Mouse (Mus musculus) heart, embryonic 15.5 days (tissue): ENCODE data around the gene Pdcd2l. TPM values are rescaled to one million over a fixed set of nuclear protein-coding genes. Genes with fewer than 3 reads are reported as not detected.
"Not testable (repeated sequence)": the region's sequence is repeated elsewhere in the genome, so short reads cannot be mapped to it uniquely, and the experiment has no call there.

Source experiments
- ATAC-seq: fragments of 200-750 bp; cut with Nextera tagmentation; replicated peaks from 2 replicates; pipeline ENCODE4 v1.8.0; 2017; ENCODE audit warnings: low read depth, moderate TSS enrichment; ENCODE audit not compliant: insufficient number of reproducible peaks, insufficient read depth, low FRiP score
- H3K27ac ChIP-seq: fragments of 300-500 bp; sonication (generic); 2 replicates; pipeline ENCODE4 v1.5.1; 2015; ENCODE audit warnings: mild to moderate bottlenecking, inconsistent platforms
- H3K27me3 ChIP-seq: fragments of 300-500 bp; sonication (generic); 2 replicates; pipeline ENCODE4 v1.6.1; 2015; ENCODE audit warnings: inconsistent platforms
- H3K36me3 ChIP-seq: fragments of 300-500 bp; sonication (generic); 2 replicates; pipeline ENCODE4 v1.6.1; 2015; ENCODE audit warnings: mild to moderate bottlenecking, inconsistent platforms
- H3K4me1 ChIP-seq: fragments of 300-500 bp; sonication (generic); replicated peaks from 2 replicates; pipeline ENCODE4 v1.6.1; 2015; ENCODE audit warnings: inconsistent platforms
- H3K4me2 ChIP-seq: fragments of 300-500 bp; sonication (generic); 2 replicates; pipeline ENCODE4 v1.6.1; 2015; ENCODE audit warnings: inconsistent platforms, mild to moderate bottlenecking, moderate library complexity
- H3K4me3 ChIP-seq: fragments of 300-500 bp; sonication (generic); 2 replicates; pipeline ENCODE4 v1.5.1; 2015; ENCODE audit warnings: mild to moderate bottlenecking, inconsistent platforms
- H3K9ac ChIP-seq: fragments of 300-500 bp; sonication (generic); 2 replicates; pipeline ENCODE4 v1.6.1; 2015; ENCODE audit warnings: mild to moderate bottlenecking, inconsistent platforms
- H3K9me3 ChIP-seq: fragments of 300-500 bp; sonication (generic); replicated peaks from 2 replicates; pipeline ENCODE4 v1.6.1; 2016; ENCODE audit warnings: inconsistent platforms
- WGBS: fragments of 180-500 bp; shearing (Covaris S2); methylation state at CpG from one replicate; pipeline ENCODE4 v1.1.7; 2015; ENCODE audit warnings: mixed read lengths; 5-methylcytosine and 5-hydroxymethylcytosine counted together
- polyA plus RNA-seq: library from polyadenylated mRNA; unstranded; fragments of >200 nt; fragmentation: Nextera tagmentation; extraction: Ambion mirVana; gene quantifications from 2 replicates; pipeline ENCODE4 v1.2.1, GENCODE M21; 2015

Gene Pdcd2l
- polyA plus RNA-seq, 1 experiment from 2014 or later, result 46.9 TPM

- no peak for ATAC-seq
- Histone ChIP-seq H3K4me3 (no peak overlapping the region), H3K27me3 (no peaks in the 10 kb centered on the region), H3K4me1 (no peaks in the 10 kb centered on the region), H3K27ac (no peak overlapping the region), H3K9ac (no peak overlapping the region), H3K4me2 (no peak overlapping the region), H3K36me3 (peaks cover 99% of the 10 kb centered on the region), H3K9me3 (no peaks in the 10 kb centered on the region)
- 91% methylated on average over 6 of the region's 6 CpGs for WGBS
Observed at GRCm38 (mm10) chr7:34206331-34206730, 9.9 kb upstream of the Pdcd2l start.

GRCm38 (mm10) chr7:34202147-34202546, 5.7 kb upstream of the Pdcd2l start:
- not testable (repeated sequence) for ATAC-seq, H3K4me2 ChIP-seq, H3K9ac ChIP-seq, H3K27me3 ChIP-seq, H3K4me3 ChIP-seq, H3K4me1 ChIP-seq, H3K27ac ChIP-seq, H3K9me3 ChIP-seq
- H3K36me3 ChIP-seq, result peaks cover 69% of the 10 kb centered on the region
- WGBS, result 91% methylated on average over 10 of the region's 10 CpGs

- peaks cover 56% of the 10 kb centered on the region for H3K36me3 ChIP-seq
Observed at GRCm38 (mm10) chr7:34200829-34201228, 4.4 kb upstream of the Pdcd2l start.

GRCm38 (mm10) chr7:34198346-34198745, 1.9 kb upstream of the Pdcd2l start:
- no peak for ATAC-seq
- Histone ChIP-seq H3K27ac (no peak overlapping the region), H3K4me2 (no peak overlapping the region), H3K36me3 (peaks cover 31% of the 10 kb centered on the region), H3K9ac (no peak overlapping the region), H3K4me3 (no peak overlapping the region), H3K9me3 (no peaks in the 10 kb centered on the region), H3K4me1 (peaks cover 6% of the 10 kb centered on the region), H3K27me3 (no peaks in the 10 kb centered on the region)
- 52% methylated on average over 3 of the region's 3 CpGs for WGBS

More at GRCm38 (mm10) chr7:34200829-34201228, 4.4 kb upstream of the Pdcd2l start:
- H3K9me3 ChIP-seq, result no peaks in the 10 kb centered on the region
- H3K27me3 ChIP-seq, result no peaks in the 10 kb centered on the region
- H3K27ac ChIP-seq, result no peak overlapping the region
- ATAC-seq, result no peak
- H3K9ac ChIP-seq, result no peak overlapping the region
- H3K4me3 ChIP-seq, result no peak overlapping the region
- no peak overlapping the region for H3K4me2 ChIP-seq
- 94% methylated on average over 2 of the region's 2 CpGs for WGBS
- H3K4me1 ChIP-seq, result peaks cover under 1% of the 10 kb centered on the region

GRCm38 (mm10) chr7:34195632-34196031, 829 bp downstream of the Pdcd2l start:
- no peaks in the 10 kb centered on the region for H3K27me3 ChIP-seq
- H3K4me1 ChIP-seq, result peaks cover 6% of the 10 kb centered on the region
- WGBS, result 51% methylated on average over 3 of the region's 3 CpGs
- no peaks in the 10 kb centered on the region for H3K9me3 ChIP-seq
- peaks cover 12% of the 10 kb centered on the region for H3K36me3 ChIP-seq
- H3K4me2 ChIP-seq, result peak overlapping the region; percentile 78
- ATAC-seq, result no peak
- H3K4me3 ChIP-seq, result peak overlapping the region; percentile 92
- H3K9ac ChIP-seq, result peak overlapping the region; percentile 81
- H3K27ac ChIP-seq, result no peak overlapping the region

GRCm38 (mm10) chr7:34192825-34193224, 3.6 kb downstream of the Pdcd2l start:
- no peak overlapping the region for H3K9ac ChIP-seq
- no peaks in the 10 kb centered on the region for H3K9me3 ChIP-seq
- no peaks in the 10 kb centered on the region for H3K27me3 ChIP-seq
- no peak overlapping the region for H3K27ac ChIP-seq
- H3K4me3 ChIP-seq, result no peak overlapping the region
- peaks cover 6% of the 10 kb centered on the region for H3K4me1 ChIP-seq
- H3K4me2 ChIP-seq, result no peak overlapping the region
- 85% methylated on average over 6 of the region's 6 CpGs for whole genome bisulfite sequencing
- ATAC-seq, result no peak
- H3K36me3 ChIP-seq, result peaks cover 27% of the 10 kb centered on the region

GRCm38 (mm10) chr7:34189376-34189989, 7.0 kb downstream of the Pdcd2l start:
- no peaks in the 10 kb centered on the region for H3K4me1 ChIP-seq
- no peak overlapping the region for H3K27ac ChIP-seq
- no peak overlapping the region for H3K4me2 ChIP-seq
- H3K36me3 ChIP-seq, result peaks cover 52% of the 10 kb centered on the region
- H3K9me3 ChIP-seq, result no peaks in the 10 kb centered on the region
- ATAC-seq, result no peak
- H3K4me3 ChIP-seq, result no peak overlapping the region
- no peak overlapping the region for H3K9ac ChIP-seq
- H3K27me3 ChIP-seq, result no peaks in the 10 kb centered on the region
- WGBS, result 81% methylated on average over 12 of the region's 12 CpGs

GRCm38 (mm10) chr7:34183794-34184193, 12.7 kb downstream of the Pdcd2l start:
- Histone ChIP-seq H3K36me3 (peaks cover 42% of the 10 kb centered on the region), H3K27ac (no peak overlapping the region), H3K4me1 (no peaks in the 10 kb centered on the region), H3K9me3 (no peaks in the 10 kb centered on the region), H3K4me2 (no peak overlapping the region), H3K27me3 (no peaks in the 10 kb centered on the region), H3K9ac (no peak overlapping the region), H3K4me3 (no peak overlapping the region)
- ATAC-seq, result no peak
- 70% methylated on average over 3 of the region's 3 CpGs for WGBS

- no peaks in the 10 kb centered on the region for H3K27me3 ChIP-seq
- H3K36me3 ChIP-seq, result peaks cover 39% of the 10 kb centered on the region
- WGBS, result 85% methylated on average over 13 of the region's 13 CpGs
- no peak overlapping the region for H3K9ac ChIP-seq
- H3K27ac ChIP-seq, result no peak overlapping the region
- no peaks in the 10 kb centered on the region for H3K4me1 ChIP-seq
- ATAC-seq, result no peak
- H3K4me2 ChIP-seq, result no peak overlapping the region
- H3K9me3 ChIP-seq, result no peaks in the 10 kb centered on the region
- no peak overlapping the region for H3K4me3 ChIP-seq
Observed at GRCm38 (mm10) chr7:34183356-34183755, 13.1 kb downstream of the Pdcd2l start.

- H3K4me1 ChIP-seq, H3K4me2 ChIP-seq, H3K36me3 ChIP-seq, H3K9ac ChIP-seq, H3K9me3 ChIP-seq, ATAC-seq, H3K4me3 ChIP-seq, H3K27me3 ChIP-seq, H3K27ac ChIP-seq: not testable (repeated sequence)
- 79% methylated on average over 6 of the region's 6 CpGs for WGBS
Observed at GRCm38 (mm10) chr7:34176241-34176640, 20.2 kb downstream of the Pdcd2l start.

GRCm38 (mm10) chr7:34172251-34172650, 24.2 kb downstream of the Pdcd2l start:
- Histone ChIP-seq H3K27ac (no peak overlapping the region), H3K36me3 (no peaks in the 10 kb centered on the region), H3K4me1 (peaks cover 6% of the 10 kb centered on the region; the same call in 1 of the 2 replicates), H3K9ac (no peak overlapping the region), H3K4me3 (no peak overlapping the region), H3K9me3 (no peaks in the 10 kb centered on the region), H3K4me2 (no peak overlapping the region), H3K27me3 (no peaks in the 10 kb centered on the region)
- 64% methylated on average over 1 of the region's 1 CpGs for WGBS
- no peak for ATAC-seq

- peaks cover 10% of the 10 kb centered on the region; the same call in 1 of the 2 replicates for H3K36me3 ChIP-seq
- H3K4me3 ChIP-seq, result peak within 1 kb of the TSS; percentile 95
- no peak for ATAC-seq
- peak within 1 kb of the TSS; percentile 97 for H3K9ac ChIP-seq
- H3K4me1 ChIP-seq, result peaks cover 12% of the 10 kb centered on the region
- WGBS, result 85% methylated on average over 3 of the region's 3 CpGs
- no peaks in the 10 kb centered on the region for H3K9me3 ChIP-seq
- peak within 1 kb of the TSS; percentile 93 for H3K27ac ChIP-seq
- H3K4me2 ChIP-seq, result peak within 1 kb of the TSS; percentile 74
- no peaks in the 10 kb centered on the region for H3K27me3 ChIP-seq
Observed at GRCm38 (mm10) chr7:34169454-34169853, 27.0 kb downstream of the Pdcd2l start, which contains the start of gene Uba2. TSS of gene Uba2 (minus strand) at chr7:34169599.
